Mouse (Mus musculus): ENCODE measurements at regions not wholly inside any gene's neighbourhood (a gene's known extent, or its start where the extent isn't known, plus 50 kb on each side); places are given as distances from the start of the nearest gene placed in this dataset.

DNA sequence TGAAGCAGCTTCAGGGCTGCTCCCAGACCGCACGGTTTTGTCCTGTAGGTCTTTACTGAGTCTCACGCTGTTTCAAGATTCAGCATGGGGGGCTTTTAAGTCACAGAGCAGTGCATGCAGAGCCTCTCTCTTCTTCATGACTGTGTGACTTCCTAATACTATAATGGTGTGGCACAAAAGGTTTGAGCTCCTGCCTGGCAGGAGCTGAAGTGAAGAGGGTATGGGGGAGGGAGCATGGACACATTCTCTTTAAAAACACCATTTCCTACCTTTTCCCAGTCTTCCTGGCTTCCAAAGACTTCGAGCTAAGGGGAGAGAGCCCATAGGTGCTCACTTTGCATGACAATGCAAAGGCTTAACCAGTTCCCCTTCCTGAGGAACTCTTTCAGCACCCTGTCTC lies 934.9 kb upstream of the Gm5150 start:
- ATAC-seq (ENCODE audit: low FRiP score) (peak; percentile 17; the same call in 1 of the 2 replicates), DNase-seq (ENCODE audit: low spot score) (no peak)
- Histone ChIP-seq H3K27ac (ENCODE audit: low read depth, low read length) (peak overlapping the region; percentile 93), H3K4me3 (ENCODE audit: low read depth, low read length) (no peak overlapping the region; the same call in 1 of the 2 replicates), H3K4me2 (ENCODE audit: low read depth, low read length, poor library complexity, severe bottlenecking) (peak overlapping the region; percentile 40), H3K9ac (replicated peaks; ENCODE audit: low read length, poor library complexity, severe bottlenecking) (peak overlapping the region; percentile 44; the same call in 1 of the 2 replicates), H3K27me3 (ENCODE audit: insufficient read depth, low read length) (no peaks in the 10 kb centered on the region), H3K36me3 (ENCODE audit: insufficient read depth, low read length) (no peaks in the 10 kb centered on the region), H3K4me1 (ENCODE audit: insufficient read depth, low read length) (peaks cover 4% of the 10 kb centered on the region; the same call in 1 of the 2 replicates), H3K9me3 (ENCODE audit: low read length) (no peaks in the 10 kb centered on the region)
- no peak for TF ChIP-seq CTCF (IDR thresholded peaks at IDR 0.05)
- WGBS = 1% methylated on average over 4 of the region's 4 CpGs

DNA sequence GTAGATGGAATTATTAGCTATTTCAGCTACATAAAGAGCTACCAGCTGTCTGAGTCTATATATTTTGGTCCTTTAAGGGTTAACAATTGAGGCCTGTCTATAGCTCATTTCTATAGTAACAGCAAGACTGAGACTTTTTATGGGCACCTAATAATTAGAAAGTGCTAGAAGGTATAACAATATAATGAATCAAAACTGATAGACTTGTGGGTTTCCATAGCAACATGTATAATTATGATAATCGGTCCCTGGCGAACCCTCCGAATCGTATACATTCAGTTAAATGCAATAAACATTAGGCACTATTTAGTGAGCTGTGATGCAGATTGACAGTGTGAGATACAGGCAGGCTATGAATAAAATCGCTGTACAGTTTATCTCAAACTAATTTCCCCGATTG lies 933.3 kb upstream of the Gm5150 start:
- Histone ChIP-seq H3K9ac (replicated peaks; ENCODE audit: low read length, poor library complexity, severe bottlenecking) (no peak overlapping the region; the same call in 1 of the 2 replicates), H3K36me3 (ENCODE audit: insufficient read depth, low read length) (no peaks in the 10 kb centered on the region), H3K27ac (ENCODE audit: low read depth, low read length) (peak overlapping the region; percentile 93), H3K9me3 (ENCODE audit: low read length) (no peaks in the 10 kb centered on the region), H3K27me3 (ENCODE audit: insufficient read depth, low read length) (no peaks in the 10 kb centered on the region), H3K4me3 (ENCODE audit: low read depth, low read length) (no peak overlapping the region), H3K4me2 (ENCODE audit: low read depth, low read length, poor library complexity, severe bottlenecking) (no peak overlapping the region; the same call in 1 of the 2 replicates), H3K4me1 (ENCODE audit: insufficient read depth, low read length) (peaks cover 4% of the 10 kb centered on the region; the same call in 1 of the 2 replicates)
- 28% methylated on average over 6 of the region's 6 CpGs for WGBS
- DNase-seq (ENCODE audit: low spot score) (peak; percentile 60), ATAC-seq (ENCODE audit: low FRiP score) (peak; percentile 21; the same call in 1 of the 2 replicates)
- no peak for TF ChIP-seq CTCF (IDR thresholded peaks at IDR 0.05)

DNA sequence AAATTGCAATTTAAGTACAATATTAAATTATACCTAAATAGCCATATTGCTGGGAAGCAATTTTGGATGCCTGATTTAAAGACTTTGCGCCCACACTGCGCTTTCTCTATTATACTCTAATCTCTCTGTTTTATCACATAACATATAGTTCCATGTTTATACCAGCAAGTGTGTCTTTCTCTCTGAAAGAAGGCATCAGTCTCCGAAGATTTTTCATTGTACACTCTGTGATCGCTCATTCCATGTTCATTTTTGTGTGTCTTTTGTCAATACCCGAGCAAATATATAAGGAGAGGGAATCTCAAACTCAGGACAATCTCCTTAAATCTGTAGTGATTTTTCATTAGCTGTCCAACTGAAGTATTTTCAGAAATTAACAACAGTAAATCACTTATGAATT lies 932.9 kb upstream of the Gm5150 start:
- Histone ChIP-seq H3K9ac (replicated peaks; ENCODE audit: low read length, poor library complexity, severe bottlenecking) (peak overlapping the region; percentile 54), H3K4me2 (ENCODE audit: low read depth, low read length, poor library complexity, severe bottlenecking) (peak overlapping the region; percentile 32), H3K36me3 (ENCODE audit: insufficient read depth, low read length) (no peaks in the 10 kb centered on the region), H3K4me1 (ENCODE audit: insufficient read depth, low read length) (peaks cover 4% of the 10 kb centered on the region; the same call in 1 of the 2 replicates), H3K4me3 (ENCODE audit: low read depth, low read length) (no peak overlapping the region), H3K27ac (ENCODE audit: low read depth, low read length) (peak overlapping the region; percentile 93), H3K27me3 (ENCODE audit: insufficient read depth, low read length) (no peaks in the 10 kb centered on the region), H3K9me3 (ENCODE audit: low read length) (no peaks in the 10 kb centered on the region)
- ATAC-seq (ENCODE audit: low FRiP score) (no peak), DNase-seq (ENCODE audit: low spot score) (no peak)
- WGBS = 52% methylated on average over 5 of the region's 5 CpGs
- no peak for TF ChIP-seq CTCF (IDR thresholded peaks at IDR 0.05)

DNA sequence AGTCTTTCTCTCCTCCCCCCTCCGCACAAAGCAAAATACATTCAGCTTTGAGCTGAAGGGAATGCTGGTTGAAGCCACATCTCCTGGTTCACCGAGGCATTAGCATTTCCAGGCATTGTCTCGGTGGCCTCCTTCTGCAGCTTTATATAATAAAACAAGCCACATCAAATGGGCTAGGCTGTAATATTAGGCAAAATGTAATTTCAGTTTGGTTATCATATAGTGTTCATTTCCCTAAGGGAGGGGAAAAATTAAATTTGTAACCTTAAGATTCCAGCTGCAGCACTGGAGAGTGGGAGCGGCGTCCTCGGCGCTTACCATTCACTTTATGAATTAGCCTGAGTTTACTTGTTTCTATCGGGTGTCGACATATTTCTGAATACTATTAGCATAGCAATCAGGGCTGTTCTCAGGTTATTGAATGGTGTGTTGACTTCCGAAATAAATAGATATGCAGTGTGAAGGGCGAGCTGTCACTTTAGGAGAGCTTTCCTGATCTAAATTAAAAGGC lies 932.3 kb upstream of the Gm5150 start:
- TF ChIP-seq CTCF (IDR thresholded peaks at IDR 0.05) = no peak
- no peak overlapping the region for H3K4me3 ChIP-seq (ENCODE audit: low read depth, low read length)
- peak overlapping the region; percentile 54 for H3K9ac ChIP-seq (replicated peaks; ENCODE audit: low read length, poor library complexity, severe bottlenecking)
- no peaks in the 10 kb centered on the region for H3K36me3 ChIP-seq (ENCODE audit: insufficient read depth, low read length)
- H3K4me2 ChIP-seq (ENCODE audit: low read depth, low read length, poor library complexity, severe bottlenecking) = peak overlapping the region; percentile 32
- 15% methylated on average over 11 of the region's 11 CpGs for WGBS
- H3K4me1 ChIP-seq (ENCODE audit: insufficient read depth, low read length) = peaks cover 4% of the 10 kb centered on the region; the same call in 1 of the 2 replicates
- no peaks in the 10 kb centered on the region for H3K9me3 ChIP-seq (ENCODE audit: low read length)
- DNase-seq (ENCODE audit: low spot score) (peak; percentile 39), ATAC-seq (ENCODE audit: low FRiP score) (peak; percentile 55)
- no peaks in the 10 kb centered on the region for H3K27me3 ChIP-seq (ENCODE audit: insufficient read depth, low read length)
- peak overlapping the region; percentile 93 for H3K27ac ChIP-seq (ENCODE audit: low read depth, low read length)

DNA sequence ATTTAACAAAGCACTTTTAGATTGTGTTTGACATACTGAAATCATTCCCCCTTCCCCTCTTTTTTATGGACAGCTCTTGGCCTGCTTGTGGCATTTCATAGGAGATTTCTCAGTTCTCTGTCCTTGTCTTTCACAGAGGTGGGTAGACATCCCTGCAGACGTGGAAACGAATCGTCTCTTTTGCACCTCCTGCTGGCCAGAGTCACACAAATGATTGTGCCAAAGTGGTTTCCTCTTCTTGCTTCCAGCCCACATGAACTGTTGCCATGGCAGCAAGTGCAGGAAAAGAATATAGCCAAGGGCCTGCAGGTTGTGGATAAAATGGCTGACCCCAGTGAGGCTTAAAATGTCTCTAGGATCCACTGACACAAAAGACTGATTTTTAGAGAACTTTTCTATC lies 924.1 kb upstream of the Gm5150 start:
- WGBS = 9% methylated on average over 3 of the region's 3 CpGs
- no peak overlapping the region for H3K4me2 ChIP-seq (ENCODE audit: low read depth, low read length, poor library complexity, severe bottlenecking)
- H3K4me1 ChIP-seq (ENCODE audit: insufficient read depth, low read length) = no peaks in the 10 kb centered on the region
- H3K27ac ChIP-seq (ENCODE audit: low read depth, low read length) = peak overlapping the region; percentile 63
- no peak overlapping the region for H3K9ac ChIP-seq (replicated peaks; ENCODE audit: low read length, poor library complexity, severe bottlenecking)
- H3K9me3 ChIP-seq (ENCODE audit: low read length) = no peaks in the 10 kb centered on the region
- peak; percentile 86 for ATAC-seq (ENCODE audit: low FRiP score)
- peak; percentile 79 for DNase-seq (ENCODE audit: low spot score)
- TF ChIP-seq CTCF (IDR thresholded peaks at IDR 0.05) = peak; percentile 81
- no peak overlapping the region for H3K4me3 ChIP-seq (ENCODE audit: low read depth, low read length)
- H3K36me3 ChIP-seq (ENCODE audit: insufficient read depth, low read length) = no peaks in the 10 kb centered on the region
- H3K27me3 ChIP-seq (ENCODE audit: insufficient read depth, low read length) = no peaks in the 10 kb centered on the region

DNA sequence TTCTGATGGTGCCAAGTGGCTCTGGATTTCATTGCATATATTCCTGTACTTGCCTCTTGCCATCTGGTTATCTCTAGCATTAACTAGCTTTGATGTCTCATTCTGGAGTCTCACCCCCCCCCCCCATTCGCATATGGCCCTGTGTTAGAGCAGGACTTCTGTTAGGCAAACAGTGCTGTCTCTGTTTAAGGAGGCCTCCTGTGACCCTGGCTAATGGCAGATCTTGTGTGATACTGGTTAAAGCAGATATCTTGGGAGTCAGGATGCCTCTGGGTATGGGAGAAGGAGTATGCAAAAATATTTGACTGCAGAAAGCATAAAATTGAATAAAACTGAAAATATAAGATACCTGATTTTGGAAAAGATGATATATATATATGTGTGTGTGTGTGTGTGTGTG lies 923.6 kb upstream of the Gm5150 start:
- WGBS = 85% methylated on average over 1 of the region's 1 CpGs
- ATAC-seq (ENCODE audit: low FRiP score) = no peak
- H3K27me3 ChIP-seq (ENCODE audit: insufficient read depth, low read length) = no peaks in the 10 kb centered on the region
- TF ChIP-seq CTCF (IDR thresholded peaks at IDR 0.05) = no peak
- no peak overlapping the region for H3K4me3 ChIP-seq (ENCODE audit: low read depth, low read length)
- no peak overlapping the region for H3K27ac ChIP-seq (ENCODE audit: low read depth, low read length)
- H3K36me3 ChIP-seq (ENCODE audit: insufficient read depth, low read length) = no peaks in the 10 kb centered on the region
- no peaks in the 10 kb centered on the region for H3K9me3 ChIP-seq (ENCODE audit: low read length)
- H3K4me1 ChIP-seq (ENCODE audit: insufficient read depth, low read length) = no peaks in the 10 kb centered on the region
- no peak for DNase-seq (ENCODE audit: low spot score)
- H3K9ac ChIP-seq (replicated peaks; ENCODE audit: low read length, poor library complexity, severe bottlenecking) = no peak overlapping the region
- no peak overlapping the region for H3K4me2 ChIP-seq (ENCODE audit: low read depth, low read length, poor library complexity, severe bottlenecking)

Measured in midbrain, postnatal 0 days (tissue).